Mouse (Mus musculus) adrenal gland, adult 18-20 months (tissue): ENCODE data around the gene Scnn1a. TPM values are rescaled to one million over a fixed set of nuclear protein-coding genes. Genes with fewer than 3 reads are reported as not detected.
"Not testable (repeated sequence)": the region's sequence is repeated elsewhere in the genome, so short reads cannot be mapped to it uniquely, and the experiment has no call there.

Source experiments
- DNase-seq, 2 experiments: peaks; one replicate each; pipeline ENCODE4 v3.0.0; 2021 to 2022; ENCODE audit warnings: low spot score in 2 of 2
- long read RNA-seq, 2 experiments: library from polyadenylated mRNA; stranded (forward); transcript quantifications; one replicate each; pipeline ENCODE4 v2.0.0; 2021
- total RNA-seq, 2 experiments: library from RNA; stranded (reverse); gene quantifications; 1 replicate in 1 of 2; 2 replicates in 1 of 2; pipeline ENCODE4 v1.2.3; 2021

Scnn1a gene
- total RNA-seq: 1 to 10 TPM; 1.3 to 1.7 TPM
- long read RNA-seq, experiment 1, partial matches to known transcripts: 0 of 1 reads
- long read RNA-seq, experiment 1, other reads (novel, unspliced or antisense): 1 of 1 reads
- long read RNA-seq, experiment 2: 0 reads

- no peak for DNase-seq
These were observed at the start of gene Scnn1a for GRCm38 (mm10) chr6:125320323-125320722. Scnn1a (plus strand) TSS chr6:125320659.

- DNase-seq: peak; percentile 88 to 89
These were observed 48.8 kb upstream of the Scnn1a start for GRCm38 (mm10) chr6:125271455-125272227.

GRCm38 (mm10) chr6:125272228-125272785, 48.2 kb upstream of the Scnn1a start:
- DNase-seq: no peak

GRCm38 (mm10) chr6:125274841-125275563, 45.5 kb upstream of the Scnn1a start:
- DNase-seq: peak in 1 of 2 experiments; percentile 37

GRCm38 (mm10) chr6:125279729-125280128, 40.7 kb upstream of the Scnn1a start:
- DNase-seq: no peak

GRCm38 (mm10) chr6:125282721-125283120, 37.7 kb upstream of the Scnn1a start:
- DNase-seq: not testable (repeated sequence)

- no peak for DNase-seq
These were observed 36.2 kb upstream of the Scnn1a start for GRCm38 (mm10) chr6:125284250-125284649.

GRCm38 (mm10) chr6:125284751-125285150, 35.7 kb upstream of the Scnn1a start:
- no peak for DNase-seq

GRCm38 (mm10) chr6:125285890-125286289, 34.6 kb upstream of the Scnn1a start, which contains the start of gene Tuba3a:
Tuba3a (minus strand) TSS chr6:125286042.
- no peak for DNase-seq

GRCm38 (mm10) chr6:125286944-125287343, 33.5 kb upstream of the Scnn1a start:
- no peak for DNase-seq

GRCm38 (mm10) chr6:125288730-125289129, 31.7 kb upstream of the Scnn1a start:
- DNase-seq: no peak

GRCm38 (mm10) chr6:125291329-125291728, 29.1 kb upstream of the Scnn1a start:
- DNase-seq: no peak

- DNase-seq: no peak
These were observed 28.2 kb upstream of the Scnn1a start for GRCm38 (mm10) chr6:125292256-125292655.

- no peak for DNase-seq
These were observed 26.4 kb upstream of the Scnn1a start for GRCm38 (mm10) chr6:125294049-125294448.

- DNase-seq: no peak
These were observed 23.2 kb upstream of the Scnn1a start for GRCm38 (mm10) chr6:125297149-125297820.

GRCm38 (mm10) chr6:125300982-125301381, 19.5 kb upstream of the Scnn1a start:
- DNase-seq: no peak

GRCm38 (mm10) chr6:125302231-125302982, 18.1 kb upstream of the Scnn1a start:
- DNase-seq: no peak

GRCm38 (mm10) chr6:125303242-125303641, 17.2 kb upstream of the Scnn1a start:
- no peak for DNase-seq

- not testable (repeated sequence) for DNase-seq
These were observed 16.1 kb upstream of the Scnn1a start for GRCm38 (mm10) chr6:125304408-125304807.

- DNase-seq: no peak
These were observed 15.0 kb upstream of the Scnn1a start for GRCm38 (mm10) chr6:125305465-125305864.
